Mouse (Mus musculus): ENCODE measurements around the gene Nxn. TPM values are rescaled to one million over a fixed set of nuclear protein-coding genes. Genes with fewer than 3 reads are reported as not detected.

Gene Nxn
- polyA plus RNA-seq, 1 experiment from 2014 or later: 46.6 TPM

DNA sequence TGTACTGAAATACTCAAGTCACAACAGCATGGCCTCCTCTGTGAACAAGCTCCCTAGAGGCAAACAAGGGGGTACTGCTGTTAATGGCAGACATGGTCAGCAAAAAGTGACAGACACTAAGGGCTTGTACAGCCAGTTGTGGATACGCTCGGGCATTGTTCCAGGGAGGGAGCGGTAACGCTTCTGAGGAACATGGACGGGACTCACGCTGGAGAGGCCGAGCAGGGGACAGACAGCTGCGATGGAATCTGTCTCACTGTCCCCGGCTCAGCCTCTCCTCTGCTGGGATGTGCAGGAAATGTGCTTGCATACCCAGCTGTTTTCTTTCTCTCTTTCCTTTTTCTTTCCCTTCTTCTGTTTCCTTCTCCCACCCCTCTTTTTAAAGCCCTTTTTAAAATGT lies 78.5 kb downstream of the Nxn start:
- Histone ChIP-seq H3K36me3 (peaks cover 7% of the 10 kb centered on the region), H3K9me3 (peaks cover 6% of the 10 kb centered on the region; the same call in 1 of the 2 replicates), H3K4me3 (no peak overlapping the region), H3K27ac (peak overlapping the region; percentile 25; the same call in 1 of the 2 replicates), H3K4me1 (replicated peaks) (peaks cover 46% of the 10 kb centered on the region), H3K27me3 (ENCODE audit: insufficient read depth, poor library complexity, severe bottlenecking) (no peaks in the 10 kb centered on the region)
- DNase-seq (ENCODE audit: low spot score): no peak
- 84% methylated on average over 9 of the region's 9 CpGs for WGBS

DNA sequence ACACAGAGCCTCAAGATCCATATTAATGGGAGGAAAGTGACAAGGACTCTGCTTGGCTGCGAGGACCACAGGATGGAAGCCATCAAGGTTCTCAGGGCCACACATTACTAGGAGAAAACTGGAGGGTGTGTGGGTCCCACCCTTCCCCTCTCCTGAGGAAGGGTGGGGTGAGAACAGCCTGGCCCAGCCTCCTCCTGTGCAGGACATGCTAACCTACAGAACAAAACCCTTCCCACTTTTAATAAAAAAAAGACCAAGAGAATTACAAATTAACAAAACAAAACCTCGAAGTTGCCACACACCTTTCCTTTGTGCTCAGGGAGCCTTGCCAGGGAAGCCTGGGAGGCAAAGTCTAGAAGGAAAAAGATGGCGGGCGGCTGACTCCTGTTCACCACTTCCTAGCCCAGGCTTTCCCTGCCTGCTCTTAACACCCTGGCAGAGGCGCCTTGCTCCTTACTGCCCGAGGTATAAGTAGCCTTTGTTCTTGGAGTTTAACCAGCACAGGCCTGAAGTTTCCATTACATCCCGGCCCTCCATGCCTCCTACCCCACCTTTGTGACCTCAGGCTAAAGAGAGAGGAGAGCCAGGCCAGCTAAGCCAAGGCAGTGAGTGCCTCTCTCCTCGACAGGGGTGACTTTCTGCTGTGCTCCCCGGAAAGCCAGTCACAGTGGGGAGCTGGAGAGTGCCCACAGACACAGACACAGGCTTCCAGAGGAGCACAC lies 79.1 kb downstream of the Nxn start:
- Histone ChIP-seq H3K4me1 (replicated peaks) (peaks cover 40% of the 10 kb centered on the region), H3K36me3 (peaks cover 7% of the 10 kb centered on the region), H3K9me3 (peaks cover 6% of the 10 kb centered on the region; the same call in 1 of the 2 replicates), H3K27ac (peak overlapping the region; percentile 25), H3K27me3 (ENCODE audit: insufficient read depth, poor library complexity, severe bottlenecking) (no peaks in the 10 kb centered on the region), H3K4me3 (no peak overlapping the region)
- 65% methylated on average over 9 of the region's 9 CpGs for WGBS
- no peak for DNase-seq (ENCODE audit: low spot score)

DNA sequence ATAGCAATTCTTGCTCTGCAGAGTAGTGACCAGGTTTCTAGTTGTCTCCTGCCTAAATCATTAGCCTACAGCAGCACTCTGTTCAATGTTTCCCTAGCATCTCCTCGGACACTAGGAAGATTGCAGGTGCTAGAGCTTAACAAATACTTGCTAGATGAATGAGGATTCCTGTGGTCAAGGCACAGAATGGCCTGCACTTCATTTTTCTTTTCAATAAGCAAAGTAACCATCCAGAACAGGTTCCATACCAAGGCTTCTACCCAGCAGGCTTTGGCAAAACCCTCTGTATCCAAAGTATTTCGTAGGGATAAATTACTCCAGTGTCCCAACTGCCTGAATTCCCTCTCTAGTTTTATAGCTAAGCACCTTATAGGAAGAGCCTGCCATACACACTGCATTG lies 81.0 kb downstream of the Nxn start:
- H3K36me3 ChIP-seq: peaks cover 7% of the 10 kb centered on the region
- no peak overlapping the region for H3K4me3 ChIP-seq
- no peak overlapping the region; the same call in 1 of the 2 replicates for H3K27ac ChIP-seq
- 77% methylated on average over 2 of the region's 2 CpGs for whole genome bisulfite sequencing
- H3K9me3 ChIP-seq: peaks cover 6% of the 10 kb centered on the region; the same call in 1 of the 2 replicates
- H3K27me3 ChIP-seq (ENCODE audit: insufficient read depth, poor library complexity, severe bottlenecking): no peaks in the 10 kb centered on the region
- H3K4me1 ChIP-seq (replicated peaks): peaks cover 35% of the 10 kb centered on the region
- DNase-seq (ENCODE audit: low spot score): no peak

DNA sequence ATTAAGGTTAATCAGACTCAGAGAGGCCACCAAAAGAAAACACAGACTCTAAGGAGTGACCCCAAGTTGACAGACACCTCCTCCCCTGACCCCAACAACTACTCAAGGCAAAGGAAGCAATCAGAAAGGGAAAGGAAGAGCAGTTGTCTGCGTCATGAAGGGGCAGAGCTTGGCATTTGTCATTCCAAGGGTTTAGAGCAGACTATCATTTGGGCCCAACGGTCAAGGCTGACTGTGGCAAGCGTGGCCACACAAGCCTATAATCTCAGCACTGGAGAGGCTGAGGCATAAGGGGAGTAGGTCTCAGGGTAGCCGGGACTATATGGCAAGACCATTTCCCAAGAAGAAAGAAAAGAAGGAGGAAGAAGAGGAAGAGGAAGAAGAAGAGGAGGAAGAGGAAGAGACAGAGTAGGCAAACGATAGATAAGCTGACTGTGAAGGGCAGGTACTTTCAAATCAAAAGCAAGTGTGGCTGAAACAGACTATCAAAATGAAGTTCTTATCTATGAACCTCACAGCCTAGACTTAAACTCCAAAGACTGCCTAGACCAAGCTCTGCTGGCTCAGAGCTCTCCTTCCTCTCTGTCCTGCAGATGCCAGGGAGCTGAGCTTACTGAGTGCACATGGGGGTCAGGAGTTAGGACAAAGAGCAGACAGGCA lies 83.0 kb downstream of the Nxn start:
- Histone ChIP-seq H3K27me3 (ENCODE audit: insufficient read depth, poor library complexity, severe bottlenecking) (no peaks in the 10 kb centered on the region), H3K9me3 (peaks cover 3% of the 10 kb centered on the region; the same call in 1 of the 2 replicates), H3K27ac (no peak overlapping the region), H3K4me1 (replicated peaks) (peaks cover 47% of the 10 kb centered on the region), H3K4me3 (no peak overlapping the region), H3K36me3 (peaks cover 5% of the 10 kb centered on the region; the same call in 1 of the 2 replicates)
- 91% methylated on average over 5 of the region's 5 CpGs for WGBS
- no peak for DNase-seq (ENCODE audit: low spot score)

DNA sequence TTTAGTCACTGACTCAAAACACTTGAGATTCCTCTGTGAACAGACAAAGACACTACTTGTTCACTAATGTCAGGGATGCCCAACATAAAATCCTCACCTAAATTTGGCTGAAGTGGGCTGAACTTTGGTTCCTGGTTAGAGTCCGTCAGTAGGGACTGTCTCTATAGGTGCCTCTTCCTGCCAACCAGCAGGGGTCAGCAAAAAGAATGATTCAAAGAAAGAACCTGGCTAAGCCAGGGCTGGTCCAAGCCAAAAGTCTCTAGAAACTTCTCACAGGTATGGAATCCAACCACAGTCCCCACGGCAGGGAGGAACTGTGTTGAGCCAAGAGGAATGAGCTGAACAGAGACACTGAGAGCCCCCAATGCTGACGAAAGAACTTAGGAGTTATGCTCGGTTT lies 84.2 kb downstream of the Nxn start:
- no peak overlapping the region for H3K27ac ChIP-seq
- peaks cover 50% of the 10 kb centered on the region for H3K4me1 ChIP-seq (replicated peaks)
- 84% methylated on average over 4 of the region's 4 CpGs for WGBS

DNA sequence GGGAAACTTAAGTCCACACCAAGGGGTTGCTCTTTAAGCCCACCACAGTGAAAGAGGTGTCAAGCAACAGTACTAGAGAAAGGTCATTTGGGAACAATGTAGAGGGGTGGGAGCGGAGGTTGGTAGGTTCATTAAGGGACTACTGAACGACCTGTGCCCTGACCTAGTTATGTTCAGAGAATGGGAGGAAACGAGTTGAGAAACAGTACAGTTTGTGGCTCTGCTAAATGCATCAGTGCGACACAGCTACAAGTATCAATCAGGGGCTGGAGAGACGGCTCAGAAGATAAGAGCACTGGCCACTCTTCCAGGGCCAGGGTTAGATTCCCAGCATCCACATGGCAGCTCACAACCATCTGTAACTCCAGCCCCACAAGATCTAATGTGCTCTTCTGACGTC lies 84.8 kb downstream of the Nxn start:
- WGBS: 79% methylated on average over 6 of the region's 6 CpGs
- H3K27me3 ChIP-seq (ENCODE audit: insufficient read depth, poor library complexity, severe bottlenecking): no peaks in the 10 kb centered on the region

More for the DNA sequence above, 84.2 kb downstream of the Nxn start:
- no peak overlapping the region for H3K4me3 ChIP-seq
- DNase-seq (ENCODE audit: low spot score): no peak
- no peaks in the 10 kb centered on the region for H3K9me3 ChIP-seq
- no peaks in the 10 kb centered on the region for H3K27me3 ChIP-seq (ENCODE audit: insufficient read depth, poor library complexity, severe bottlenecking)
- H3K36me3 ChIP-seq: no peaks in the 10 kb centered on the region

DNA sequence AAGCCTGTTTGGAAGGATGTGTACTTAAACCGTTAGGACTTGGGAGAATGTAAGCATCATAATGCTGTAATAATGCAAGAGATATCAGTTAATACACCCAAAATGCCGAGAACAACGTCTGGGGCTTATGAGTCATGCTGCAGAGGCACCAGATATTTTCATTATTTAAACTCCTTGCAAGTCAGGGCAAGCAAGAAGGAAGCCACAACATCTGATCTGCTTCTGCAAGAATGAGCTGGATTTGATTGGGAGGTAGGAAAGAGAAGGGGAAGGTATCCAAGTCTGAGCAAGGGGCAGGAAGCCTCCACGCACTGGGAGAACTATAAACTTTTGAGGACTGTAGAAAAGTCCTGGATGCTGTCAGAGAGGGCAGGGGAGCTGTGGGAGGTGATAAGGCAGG lies 86.1 kb downstream of the Nxn start:
- WGBS: 82% methylated on average over 4 of the region's 4 CpGs
- no peak overlapping the region for H3K27ac ChIP-seq
- H3K4me1 ChIP-seq (replicated peaks): peaks cover 53% of the 10 kb centered on the region
- no peak overlapping the region for H3K4me3 ChIP-seq
- no peak for DNase-seq (ENCODE audit: low spot score)
- no peaks in the 10 kb centered on the region for H3K9me3 ChIP-seq
- no peaks in the 10 kb centered on the region for H3K27me3 ChIP-seq (ENCODE audit: insufficient read depth, poor library complexity, severe bottlenecking)
- H3K36me3 ChIP-seq: no peaks in the 10 kb centered on the region

More for the DNA sequence above, 84.8 kb downstream of the Nxn start:
- Histone ChIP-seq H3K9me3 (no peaks in the 10 kb centered on the region), H3K4me1 (replicated peaks) (peaks cover 56% of the 10 kb centered on the region), H3K27ac (no peak overlapping the region), H3K36me3 (no peaks in the 10 kb centered on the region), H3K4me3 (no peak overlapping the region)
- DNase-seq (ENCODE audit: low spot score): no peak

DNA sequence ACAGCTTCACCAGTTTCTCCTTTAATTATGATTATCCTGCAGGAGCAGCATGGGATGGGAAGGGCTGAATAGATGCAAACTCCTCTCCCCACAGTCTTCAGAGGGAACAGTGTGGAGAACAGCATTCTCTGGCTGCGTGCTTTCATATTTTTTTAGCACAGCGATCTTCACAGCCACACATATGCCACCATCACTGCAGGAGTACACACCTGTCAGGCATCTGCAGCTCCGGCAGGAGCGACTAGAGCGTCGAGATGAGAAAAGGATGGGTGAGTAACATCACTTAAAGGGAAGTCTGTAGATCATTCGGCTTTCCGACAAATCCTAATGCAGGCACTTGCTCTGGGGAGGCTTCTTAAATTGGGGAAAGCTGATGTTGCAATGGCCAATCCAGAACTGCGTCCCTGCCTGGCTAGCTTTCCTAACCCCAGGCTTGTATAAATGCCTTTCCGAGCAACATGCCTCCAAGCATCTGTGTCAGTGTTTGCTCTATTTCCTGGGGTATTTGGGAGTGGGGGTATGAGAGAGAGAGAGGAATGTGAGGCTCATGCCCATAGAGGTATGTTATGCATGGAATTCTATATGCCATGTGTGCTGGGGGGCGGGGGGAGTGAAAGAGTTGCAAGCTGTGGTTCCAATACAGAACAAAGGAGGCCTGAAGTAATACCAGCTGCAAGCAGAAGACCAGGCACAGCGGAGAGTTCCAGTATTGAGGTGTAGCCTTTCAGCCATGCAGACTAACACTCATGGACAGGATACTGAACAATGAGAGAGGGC lies 87.5 kb downstream of the Nxn start:
- no peaks in the 10 kb centered on the region for H3K9me3 ChIP-seq
- peak; percentile 45 for DNase-seq (ENCODE audit: low spot score)
- H3K27ac ChIP-seq: peak overlapping the region; percentile 70; the same call in 1 of the 2 replicates
- H3K4me1 ChIP-seq (replicated peaks): peaks cover 58% of the 10 kb centered on the region
- no peaks in the 10 kb centered on the region for H3K36me3 ChIP-seq
- no peak overlapping the region for H3K4me3 ChIP-seq
- no peaks in the 10 kb centered on the region for H3K27me3 ChIP-seq (ENCODE audit: insufficient read depth, poor library complexity, severe bottlenecking)
- WGBS: 78% methylated on average over 12 of the region's 12 CpGs

DNA sequence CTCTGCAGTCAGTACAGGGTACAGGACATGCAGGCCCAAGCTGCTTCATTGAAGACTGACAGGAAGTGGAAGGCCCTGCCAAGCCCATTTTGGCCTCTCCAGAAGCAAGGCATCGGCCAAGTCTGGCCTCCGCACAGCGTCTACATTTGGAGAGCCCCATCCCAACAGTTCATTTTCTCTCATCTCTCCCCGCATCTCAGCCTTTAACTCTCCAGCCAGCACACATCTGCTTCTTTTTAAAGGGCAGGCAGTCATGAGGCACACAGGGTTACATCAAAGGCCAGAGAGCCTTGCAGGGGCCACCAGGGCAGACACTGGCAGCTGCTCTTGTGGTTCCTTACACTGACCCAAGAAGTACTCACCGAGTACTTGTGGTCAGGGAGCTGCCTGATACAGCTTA lies 89.1 kb downstream of the Nxn start:
- Histone ChIP-seq H3K4me3 (no peak overlapping the region), H3K27ac (peak overlapping the region; percentile 19; the same call in 1 of the 2 replicates), H3K27me3 (ENCODE audit: insufficient read depth, poor library complexity, severe bottlenecking) (no peaks in the 10 kb centered on the region), H3K4me1 (replicated peaks) (peaks cover 65% of the 10 kb centered on the region), H3K9me3 (no peaks in the 10 kb centered on the region), H3K36me3 (no peaks in the 10 kb centered on the region)
- 59% methylated on average over 5 of the region's 5 CpGs for WGBS
- peak; percentile 43 for DNase-seq (ENCODE audit: low spot score)

DNA sequence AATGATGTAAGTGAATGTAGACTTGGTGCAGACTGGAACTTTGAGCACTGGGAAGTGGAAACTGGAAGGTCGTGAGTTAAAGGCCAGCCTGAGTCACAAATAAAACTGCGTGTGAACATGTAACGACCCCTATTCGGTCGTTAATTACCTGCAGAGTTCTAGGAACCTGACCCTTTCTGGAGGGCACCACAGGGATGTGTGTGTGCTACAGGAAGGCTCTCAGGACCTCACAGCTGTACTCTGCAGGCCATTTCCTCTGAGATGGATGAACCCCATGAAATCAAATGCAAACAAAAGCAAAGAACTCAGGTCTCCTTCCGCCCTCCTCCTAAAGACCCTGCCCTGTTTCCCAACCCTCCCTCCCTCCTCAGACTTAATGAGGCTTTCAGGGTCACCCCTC lies 89.9 kb downstream of the Nxn start:
- WGBS: 45% methylated on average over 6 of the region's 6 CpGs
- H3K4me3 ChIP-seq: no peak overlapping the region
- H3K27ac ChIP-seq: no peak overlapping the region
- H3K36me3 ChIP-seq: no peaks in the 10 kb centered on the region
- H3K9me3 ChIP-seq: no peaks in the 10 kb centered on the region
- no peak for DNase-seq (ENCODE audit: low spot score)
- H3K27me3 ChIP-seq (ENCODE audit: insufficient read depth, poor library complexity, severe bottlenecking): no peaks in the 10 kb centered on the region
- peaks cover 67% of the 10 kb centered on the region for H3K4me1 ChIP-seq (replicated peaks)

DNA sequence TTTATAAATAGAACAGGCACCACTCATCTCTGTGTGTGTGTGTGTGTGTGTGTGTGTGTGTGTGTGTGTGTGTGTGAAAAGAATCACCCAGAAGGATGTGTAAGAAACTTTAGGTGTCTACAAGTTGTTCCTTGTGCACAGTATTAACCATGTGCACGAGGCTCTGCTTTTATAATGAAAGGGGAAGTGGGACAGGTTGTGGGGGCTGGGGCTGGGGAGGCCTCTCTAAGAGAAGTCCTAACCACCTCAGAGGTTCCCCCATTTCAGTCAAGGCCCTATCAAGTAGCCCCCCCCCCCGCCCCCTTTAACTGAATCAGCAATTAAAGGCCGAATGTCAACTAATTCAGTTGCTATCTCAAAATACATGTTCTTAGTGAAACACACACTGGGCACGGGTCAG lies 92.2 kb downstream of the Nxn start:
- Histone ChIP-seq H3K4me3 (no peak overlapping the region), H3K27me3 (ENCODE audit: insufficient read depth, poor library complexity, severe bottlenecking) (no peaks in the 10 kb centered on the region), H3K36me3 (no peaks in the 10 kb centered on the region), H3K9me3 (no peaks in the 10 kb centered on the region), H3K4me1 (replicated peaks) (peaks cover 60% of the 10 kb centered on the region), H3K27ac (no peak overlapping the region)
- DNase-seq (ENCODE audit: low spot score): no peak
- 67% methylated on average over 4 of the region's 4 CpGs for WGBS

DNA sequence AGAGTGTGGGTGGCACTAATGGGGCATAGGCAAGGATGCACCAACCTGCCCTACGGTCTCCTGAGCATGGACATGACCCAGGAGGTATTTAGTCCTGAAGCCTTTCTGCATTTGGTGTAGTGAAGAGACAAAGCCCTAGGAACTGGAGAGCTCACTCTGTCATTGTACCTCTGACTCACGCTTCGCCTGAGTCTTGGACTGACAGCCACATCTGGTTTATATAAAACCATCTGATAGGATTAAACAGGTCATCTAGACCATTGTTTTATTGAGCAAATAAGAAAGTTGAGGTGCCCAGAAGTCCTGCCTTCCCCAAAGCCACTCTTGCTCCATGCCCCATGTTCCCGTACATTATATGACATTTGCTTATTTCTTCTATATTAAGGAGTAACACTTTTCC lies 93.4 kb downstream of the Nxn start:
- peaks cover 48% of the 10 kb centered on the region for H3K4me1 ChIP-seq (replicated peaks)
- no peak overlapping the region for H3K4me3 ChIP-seq
- no peaks in the 10 kb centered on the region for H3K36me3 ChIP-seq
- no peaks in the 10 kb centered on the region for H3K27me3 ChIP-seq (ENCODE audit: insufficient read depth, poor library complexity, severe bottlenecking)
- WGBS: 82% methylated on average over 4 of the region's 4 CpGs
- H3K9me3 ChIP-seq: no peaks in the 10 kb centered on the region
- no peak for DNase-seq (ENCODE audit: low spot score)
- H3K27ac ChIP-seq: no peak overlapping the region

DNA sequence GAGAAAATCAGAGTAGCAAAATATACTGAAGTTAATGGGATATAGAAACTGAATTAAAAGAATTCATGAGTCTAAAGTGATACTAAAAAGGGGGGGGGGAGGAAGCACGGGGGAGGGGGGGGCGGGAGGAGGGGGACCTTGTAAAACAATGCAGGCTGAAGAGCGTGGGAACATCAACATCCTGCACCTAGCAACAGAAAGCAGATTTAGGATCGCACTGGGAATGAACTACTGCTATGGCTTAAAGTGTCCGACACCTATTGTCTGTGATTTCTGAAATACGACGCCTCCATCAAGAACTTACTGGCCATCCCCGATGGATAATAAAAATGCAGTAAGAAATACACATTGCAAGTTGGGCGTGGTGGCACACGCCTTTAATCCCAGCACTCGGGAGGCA lies 95.6 kb downstream of the Nxn start:
- Histone ChIP-seq H3K4me3 (no peak overlapping the region), H3K9me3 (no peaks in the 10 kb centered on the region), H3K27me3 (ENCODE audit: insufficient read depth, poor library complexity, severe bottlenecking) (no peaks in the 10 kb centered on the region), H3K36me3 (no peaks in the 10 kb centered on the region), H3K4me1 (replicated peaks) (peaks cover 39% of the 10 kb centered on the region), H3K27ac (no peak overlapping the region)
- DNase-seq (ENCODE audit: low spot score): no peak
- 70% methylated on average over 10 of the region's 11 CpGs for WGBS

Measured in hindbrain, embryonic 10.5 days (tissue).